ENCODE assay signal across 10 mouse cellular contexts in genomic region chrX:102478965-102479364, GRCm38 (mm10). TPM values are rescaled to one million over a fixed set of nuclear protein-coding genes. Genes with fewer than 3 reads are reported as not detected.
A peak's percentile ranks its signal among the peaks of the same experiment; 100 is the strongest.
DNase-seq lines count a peak whose midpoint lies in the region; ATAC-seq lines count a peak whose summit lies in the region.
"Had no signal": no experiment of that assay in that cellular context is flagged by ENCODE, and none has a peak within 500 bp of the region (broad histone marks: within the 10 kb centered on the region; RNA-seq: fewer than 3 reads in every experiment).

No protein-coding gene starts in this region.

- H3K4me1 ChIP-seq in hindbrain, embryonic 11.5 days (replicated peaks; ENCODE audit: control insufficient read depth, insufficient read depth, low read length): no peaks in the 10 kb centered on the region
- no peaks in the 10 kb centered on the region for H3K4me1 ChIP-seq in hindbrain, embryonic 16.5 days (ENCODE audit: control insufficient read depth, insufficient read depth, low read depth, low read length)
- H3K4me1 ChIP-seq in intestine, embryonic 15.5 days (replicated peaks): no peaks in the 10 kb centered on the region
- H3K4me1 ChIP-seq: embryonic facial prominence, embryonic 15.5 days; limb, embryonic 12.5 days had no signal

- no peak overlapping the region for H3K4me3 ChIP-seq in hindbrain, embryonic 11.5 days (ENCODE audit: low read depth, low read length)
- H3K4me3 ChIP-seq in hindbrain, embryonic 16.5 days (ENCODE audit: low read length): no peak overlapping the region
- no peak overlapping the region for H3K4me3 ChIP-seq in intestine, embryonic 15.5 days (replicated peaks)
- H3K4me3 ChIP-seq: embryonic facial prominence, embryonic 15.5 days; limb, embryonic 12.5 days had no signal

- H3K9me3 ChIP-seq in hindbrain, embryonic 11.5 days (ENCODE audit: control insufficient read depth, low read length): no peaks in the 10 kb centered on the region
- no peaks in the 10 kb centered on the region for H3K9me3 ChIP-seq in hindbrain, embryonic 16.5 days (ENCODE audit: control insufficient read depth, low read length)
- no peaks in the 10 kb centered on the region for H3K9me3 ChIP-seq in intestine, embryonic 15.5 days
- H3K9me3 ChIP-seq: embryonic facial prominence, embryonic 15.5 days; limb, embryonic 12.5 days had no signal

- no peaks in the 10 kb centered on the region for H3K36me3 ChIP-seq in hindbrain, embryonic 11.5 days (ENCODE audit: control insufficient read depth, insufficient read depth, low read length)
- no peaks in the 10 kb centered on the region for H3K36me3 ChIP-seq in hindbrain, embryonic 16.5 days (ENCODE audit: control insufficient read depth, insufficient read depth, low read length)
- H3K36me3 ChIP-seq in intestine, embryonic 15.5 days: no peaks in the 10 kb centered on the region
- H3K36me3 ChIP-seq: embryonic facial prominence, embryonic 15.5 days; limb, embryonic 12.5 days had no signal

- H3K9ac ChIP-seq in hindbrain, embryonic 11.5 days (ENCODE audit: low read depth, low read length): no peak overlapping the region
- no peak overlapping the region for H3K9ac ChIP-seq in hindbrain, embryonic 16.5 days (ENCODE audit: low read depth, low read length)
- no peak overlapping the region for H3K9ac ChIP-seq in intestine, embryonic 15.5 days
- H3K9ac ChIP-seq: embryonic facial prominence, embryonic 15.5 days; limb, embryonic 12.5 days had no signal

- H3K4me2 ChIP-seq in hindbrain, embryonic 11.5 days (replicated peaks; ENCODE audit: low read depth, low read length): no peak overlapping the region
- no peak overlapping the region for H3K4me2 ChIP-seq in hindbrain, embryonic 16.5 days (ENCODE audit: low read length)
- H3K4me2 ChIP-seq in intestine, embryonic 15.5 days (replicated peaks): no peak overlapping the region
- H3K4me2 ChIP-seq: embryonic facial prominence, embryonic 15.5 days; limb, embryonic 12.5 days had no signal

- 33% methylated on average over 4 of the region's 4 CpGs for WGBS in hindbrain, embryonic 11.5 days
- WGBS in hindbrain, embryonic 16.5 days: 24% methylated on average over 4 of the region's 4 CpGs
- 34% methylated on average over 4 of the region's 4 CpGs for WGBS in intestine, embryonic 15.5 days

- no peak for ATAC-seq in hindbrain, embryonic 11.5 days (ENCODE audit: low FRiP score)
- no peak for ATAC-seq in hindbrain, embryonic 16.5 days
- no peak for ATAC-seq in intestine, embryonic 15.5 days
- ATAC-seq in erythroid progenitor cell, adult 5-6 weeks (replicated peaks; ENCODE audit: low FRiP score, poor library complexity, severe bottlenecking): no peak

- no peak overlapping the region for H3K27ac ChIP-seq in hindbrain, embryonic 11.5 days (ENCODE audit: low read depth, low read length)
- H3K27ac ChIP-seq in hindbrain, embryonic 16.5 days (ENCODE audit: low read depth, low read length): no peak overlapping the region
- no peak overlapping the region for H3K27ac ChIP-seq in intestine, embryonic 15.5 days
- H3K27ac ChIP-seq: embryonic facial prominence, embryonic 15.5 days; limb, embryonic 12.5 days had no signal

- DNase-seq in hindbrain, embryonic 11.5 days (ENCODE audit: low spot score): peak; percentile 53
- peak; percentile 7 for DNase-seq in urinary bladder, postnatal 14 days (ENCODE audit: low spot score)
- no peak for DNase-seq in urinary bladder, postnatal 36 days (ENCODE audit: low spot score in 2 of 2)
- peak; percentile 57 to 61 for DNase-seq in cerebellum, postnatal 14 days
- peak; percentile 25 for DNase-seq in lung, postnatal 14 days

- 0 out of 2 replicates have a peak, but pooled peaks cover 2% of the 10 kb centered on the region for H3K27me3 ChIP-seq in hindbrain, embryonic 11.5 days (ENCODE audit: control insufficient read depth, insufficient read depth, low read length)
- no peaks in the 10 kb centered on the region for H3K27me3 ChIP-seq in hindbrain, embryonic 16.5 days (replicated peaks; ENCODE audit: control insufficient read depth, insufficient read depth, low read length)
- no peaks in the 10 kb centered on the region for H3K27me3 ChIP-seq in intestine, embryonic 15.5 days (replicated peaks)

RNA-seq across cellular contexts. Expression of gene Hdac8, which starts 26.2 kb away (rescaled TPM):
- polyA plus RNA-seq in hindbrain, embryonic 11.5 days (2014; fragmentation: Nextera tagmentation; extraction: Ambion mirVana): 2.3 and 2.8 TPM in 2 replicates
- polyA plus RNA-seq in hindbrain, embryonic 16.5 days (2015; fragmentation: Nextera tagmentation; extraction: Ambion mirVana): 12.1 and 12.3 TPM in 2 replicates
- 8.3 and 8.7 TPM in 2 replicates for polyA plus RNA-seq in intestine, embryonic 15.5 days (2015; fragmentation: Nextera tagmentation; extraction: Ambion mirVana)
- 5.0 TPM in 1 of 2 replicates, not detected in the other for total RNA-seq in erythroid progenitor cell, adult 5-6 weeks (2015; ENCODE audit: low replicate concordance)
- total RNA-seq in erythroid progenitor cell, adult 5-6 weeks (2017; ENCODE audit: low replicate concordance): 3.0 and 7.5 TPM in 2 replicates

Comparison
In these comparisons a context has a peak if more than half of its experiments do, and no peak if none do; other contexts are left out.
1. DNase-seq: peak in hindbrain, embryonic 11.5 days (single experiment), urinary bladder, postnatal 14 days (single experiment), cerebellum, postnatal 14 days (2 of 2) and lung, postnatal 14 days (single experiment); none in urinary bladder, postnatal 36 days (0 of 2).